Mouse (Mus musculus): ENCODE measurements around the gene Abl1.

Gene Abl1

DNA sequence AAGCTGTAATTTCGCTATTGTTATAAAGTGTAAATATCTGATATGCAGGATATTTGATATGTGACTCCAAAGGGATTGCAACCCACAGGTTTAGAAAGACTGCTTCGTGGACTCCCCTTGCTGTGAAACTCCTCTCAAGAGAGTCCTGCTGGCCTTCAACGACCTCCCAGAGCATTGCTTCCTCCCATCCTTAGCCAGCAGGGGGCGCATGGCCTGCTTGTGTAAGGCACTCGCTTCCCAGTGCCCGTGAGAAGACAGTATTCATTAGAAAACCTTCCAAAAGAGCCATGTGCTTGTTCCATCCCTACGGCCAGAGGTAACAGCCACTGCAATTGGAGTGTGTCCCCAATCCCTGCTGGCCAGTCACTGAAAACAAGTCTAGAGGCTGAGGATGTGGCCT lies 98.9 kb downstream of the Abl1 start:
- peak; percentile 91 for DNase-seq (ENCODE audit: low read depth)

DNA sequence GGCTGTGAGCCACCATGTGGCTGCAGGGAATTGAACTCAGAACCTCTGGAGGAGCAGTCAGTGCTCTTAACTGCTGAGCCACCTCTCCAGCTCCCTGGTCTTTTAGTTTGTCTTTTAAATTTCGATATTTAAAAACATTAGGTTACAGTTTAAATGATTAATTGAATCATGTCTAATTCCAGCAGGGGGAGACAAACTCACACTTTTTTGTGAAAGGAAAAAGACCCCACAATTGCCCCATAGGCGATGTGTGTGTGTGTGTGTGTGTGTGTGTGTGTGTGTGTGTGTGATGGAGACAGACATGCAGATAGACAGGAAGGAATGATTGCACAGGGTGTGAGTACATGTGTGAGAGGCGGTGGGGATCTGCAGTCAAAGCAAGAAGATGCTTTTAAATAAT lies 100.1 kb downstream of the Abl1 start:
- peak; percentile 58 for DNase-seq (ENCODE audit: low read depth)

DNA sequence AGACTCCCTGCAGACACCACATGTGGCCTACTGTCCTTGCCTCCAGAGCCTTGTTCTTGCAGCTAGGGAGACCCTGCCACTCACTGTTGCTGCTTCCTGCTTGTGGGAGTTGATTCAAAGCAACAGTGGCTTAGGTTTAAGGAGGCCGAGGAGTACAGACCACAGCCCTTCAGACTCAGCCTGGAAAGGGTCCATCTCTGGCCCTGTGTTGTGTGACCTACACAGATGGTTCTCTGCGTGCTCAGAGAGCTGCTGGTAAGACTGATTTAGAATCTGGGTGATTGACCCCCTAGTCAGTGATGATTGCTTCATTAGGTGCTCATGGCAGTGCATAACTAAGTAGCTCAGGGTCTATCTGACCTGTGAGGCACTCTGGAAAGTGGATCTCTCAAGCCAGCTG lies 101.0 kb downstream of the Abl1 start:
- DNase-seq (ENCODE audit: low read depth), result no peak

DNA sequence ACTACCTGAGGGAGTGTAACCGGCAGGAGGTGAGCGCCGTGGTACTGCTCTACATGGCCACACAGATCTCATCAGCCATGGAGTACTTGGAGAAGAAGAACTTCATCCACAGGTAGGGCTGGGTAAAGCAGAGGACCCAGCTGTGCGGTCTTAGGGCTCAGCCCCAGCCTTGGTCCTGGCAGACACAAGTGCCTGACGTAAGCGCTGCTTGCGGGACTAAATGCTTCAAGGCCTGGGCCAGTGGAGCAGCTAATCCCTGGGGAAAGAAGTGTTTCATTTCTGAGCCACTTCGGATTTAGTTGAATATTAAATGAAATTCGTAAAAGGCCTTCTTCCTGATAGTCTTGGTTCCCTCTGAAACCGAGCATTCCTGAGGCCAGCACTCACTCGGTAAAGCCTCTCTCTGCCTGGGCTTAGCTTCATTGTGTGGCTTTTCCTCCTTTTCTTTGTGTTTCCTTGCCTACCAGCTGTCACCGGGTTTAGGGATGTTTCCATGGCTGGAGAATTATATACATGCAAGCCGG lies 102.6 kb downstream of the Abl1 start:
- DNase-seq (ENCODE audit: low read depth), result no peak

DNA sequence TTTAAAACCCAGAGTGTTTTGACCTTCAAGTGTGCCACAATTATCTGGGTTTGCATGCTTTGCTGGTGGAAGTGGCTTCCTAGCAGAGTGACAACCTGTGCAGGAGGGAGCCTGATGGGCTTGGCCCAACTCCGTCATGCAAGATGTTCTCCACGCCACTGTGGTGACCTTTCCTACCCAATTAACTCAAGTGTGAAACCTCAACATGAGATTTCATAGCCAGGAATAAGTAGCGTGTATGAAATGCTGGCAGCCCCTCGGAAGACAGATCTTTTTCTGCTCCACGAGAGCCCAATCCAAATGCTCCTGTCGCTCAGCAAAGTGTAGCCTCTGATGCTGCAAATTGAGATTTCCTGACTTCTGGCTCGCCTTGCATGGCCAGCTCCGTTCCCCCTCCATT lies 103.1 kb downstream of the Abl1 start:
- DNase-seq (ENCODE audit: low read depth), result no peak

DNA sequence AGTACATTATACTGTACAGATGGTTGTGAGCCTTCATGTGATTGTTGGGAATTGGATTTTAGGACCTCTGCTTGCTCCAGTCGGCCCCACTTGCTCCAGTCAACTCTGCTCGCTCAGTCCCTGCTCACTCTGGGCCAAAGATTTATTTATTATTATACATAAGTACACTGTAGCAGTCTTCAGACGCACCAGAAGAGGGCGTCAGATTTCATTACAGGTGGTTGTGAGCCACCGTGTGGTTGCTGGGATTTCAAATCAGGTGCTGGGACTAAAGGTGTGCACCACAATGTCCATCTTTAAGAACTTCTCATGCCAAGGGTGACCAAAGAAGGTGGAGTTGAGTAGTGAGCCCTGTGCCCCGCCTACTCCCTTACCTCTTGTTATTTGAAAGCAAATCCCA lies 104.4 kb downstream of the Abl1 start:
- no peak for DNase-seq (ENCODE audit: low read depth)

DNA sequence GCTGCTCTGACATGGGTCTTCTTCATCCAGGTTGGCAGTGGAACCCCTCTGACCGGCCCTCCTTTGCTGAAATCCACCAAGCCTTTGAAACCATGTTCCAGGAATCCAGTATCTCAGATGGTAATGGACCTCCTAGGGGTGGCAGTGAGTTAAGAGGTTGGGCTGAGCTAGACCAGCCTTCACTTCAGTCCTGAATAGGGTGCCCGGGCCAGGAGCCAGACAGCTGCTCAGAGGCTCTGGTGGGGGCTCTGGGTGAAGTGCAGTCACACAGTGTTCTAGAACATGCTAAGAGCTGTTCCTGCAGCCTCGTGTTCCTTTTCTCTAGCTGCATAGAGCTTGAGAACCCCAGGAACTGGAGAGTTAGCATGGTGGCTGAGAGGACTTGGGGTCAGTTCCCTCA lies 108.8 kb downstream of the Abl1 start:
- no peak for DNase-seq (ENCODE audit: low read depth)

DNA sequence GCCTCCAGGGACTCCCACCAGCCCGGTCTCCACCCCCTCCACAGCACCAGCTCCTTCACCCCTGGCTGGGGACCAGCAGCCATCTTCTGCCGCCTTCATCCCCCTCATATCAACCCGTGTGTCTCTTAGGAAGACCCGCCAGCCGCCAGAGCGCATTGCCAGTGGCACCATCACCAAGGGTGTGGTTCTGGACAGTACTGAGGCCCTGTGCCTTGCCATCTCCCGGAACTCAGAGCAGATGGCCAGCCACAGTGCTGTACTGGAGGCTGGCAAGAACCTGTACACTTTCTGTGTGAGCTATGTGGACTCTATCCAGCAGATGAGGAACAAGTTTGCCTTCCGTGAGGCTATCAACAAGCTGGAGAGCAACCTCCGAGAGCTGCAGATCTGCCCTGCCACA lies 113.2 kb downstream of the Abl1 start:
- no peak for DNase-seq (ENCODE audit: low read depth)

DNA sequence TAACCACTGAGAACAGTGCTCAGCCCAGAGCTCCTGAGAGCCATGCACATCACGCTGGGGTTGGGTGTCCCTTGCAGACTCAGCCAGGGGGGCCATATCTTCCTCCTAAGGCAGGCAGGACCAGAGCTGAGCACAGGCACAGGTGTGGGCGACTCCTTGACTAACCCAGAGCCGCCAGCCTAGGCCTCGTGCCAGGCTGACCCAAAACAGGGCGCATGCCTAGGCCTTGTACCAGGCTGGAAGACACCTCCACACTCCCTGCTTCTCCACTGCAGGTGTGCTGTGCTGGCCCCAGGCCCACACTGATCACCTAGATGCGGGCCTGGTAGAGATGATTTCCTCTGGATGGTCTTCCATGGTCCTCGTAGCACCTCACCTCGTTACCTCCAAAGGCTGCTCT lies 114.6 kb downstream of the Abl1 start:
- DNase-seq (ENCODE audit: low read depth), result no peak

DNA sequence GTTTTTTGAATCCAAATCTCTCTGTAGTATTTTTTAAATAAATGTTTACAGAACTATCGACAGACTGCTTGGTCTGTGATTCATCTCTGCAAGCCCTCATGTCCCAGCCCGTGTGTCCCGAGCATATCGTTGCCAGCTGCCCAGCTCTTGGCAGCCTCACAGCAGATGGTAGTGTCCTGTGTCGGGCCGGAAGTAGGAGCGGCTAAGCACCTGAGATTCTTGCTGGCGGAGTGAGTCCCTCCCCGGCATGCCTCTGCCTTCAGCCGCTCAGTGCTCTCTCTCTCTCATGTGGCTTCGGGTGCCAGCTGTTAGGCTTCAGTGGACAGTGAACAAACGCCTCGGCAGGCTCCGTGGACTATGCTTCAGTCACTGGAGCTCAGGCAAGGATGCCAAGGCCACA lies 115.3 kb downstream of the Abl1 start:
- DNase-seq (ENCODE audit: low read depth), result no peak

DNA sequence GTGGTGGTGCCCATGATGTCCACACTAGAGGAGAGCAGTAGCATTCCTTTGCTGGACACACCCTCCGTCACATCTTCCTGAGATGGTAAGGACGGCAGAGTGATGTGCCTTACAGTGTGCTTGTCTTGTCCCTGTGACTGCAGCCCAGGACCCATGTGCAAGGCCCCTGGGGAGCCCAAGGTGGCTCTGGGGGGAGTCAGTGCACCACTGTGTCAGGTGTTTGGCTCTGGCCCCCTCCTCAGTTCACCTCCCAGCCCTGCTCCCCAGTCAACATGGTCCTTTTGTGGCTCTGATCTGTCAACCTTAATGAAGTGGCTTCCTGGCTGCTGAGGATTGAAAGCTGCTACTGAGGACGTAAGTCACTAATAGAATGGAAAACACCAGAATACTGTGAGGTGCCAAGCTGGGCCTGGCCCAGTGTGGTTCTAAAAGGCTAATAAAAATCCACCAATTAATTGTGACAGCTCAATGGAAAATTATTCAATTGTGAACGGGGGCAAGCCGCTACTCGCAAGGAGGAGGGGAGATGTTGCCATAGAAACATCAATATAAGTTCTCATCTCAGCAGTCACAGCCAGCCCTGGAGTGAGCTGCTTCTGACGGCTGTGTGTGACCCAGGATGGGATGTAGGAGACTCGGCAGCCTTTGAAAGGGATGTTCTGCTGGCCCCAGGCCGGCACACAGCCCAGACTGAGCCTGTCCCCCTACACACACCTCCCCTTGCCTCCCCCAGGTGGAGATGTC lies 118.6 kb downstream of the Abl1 start:
- no peak for DNase-seq (ENCODE audit: low read depth)

DNA sequence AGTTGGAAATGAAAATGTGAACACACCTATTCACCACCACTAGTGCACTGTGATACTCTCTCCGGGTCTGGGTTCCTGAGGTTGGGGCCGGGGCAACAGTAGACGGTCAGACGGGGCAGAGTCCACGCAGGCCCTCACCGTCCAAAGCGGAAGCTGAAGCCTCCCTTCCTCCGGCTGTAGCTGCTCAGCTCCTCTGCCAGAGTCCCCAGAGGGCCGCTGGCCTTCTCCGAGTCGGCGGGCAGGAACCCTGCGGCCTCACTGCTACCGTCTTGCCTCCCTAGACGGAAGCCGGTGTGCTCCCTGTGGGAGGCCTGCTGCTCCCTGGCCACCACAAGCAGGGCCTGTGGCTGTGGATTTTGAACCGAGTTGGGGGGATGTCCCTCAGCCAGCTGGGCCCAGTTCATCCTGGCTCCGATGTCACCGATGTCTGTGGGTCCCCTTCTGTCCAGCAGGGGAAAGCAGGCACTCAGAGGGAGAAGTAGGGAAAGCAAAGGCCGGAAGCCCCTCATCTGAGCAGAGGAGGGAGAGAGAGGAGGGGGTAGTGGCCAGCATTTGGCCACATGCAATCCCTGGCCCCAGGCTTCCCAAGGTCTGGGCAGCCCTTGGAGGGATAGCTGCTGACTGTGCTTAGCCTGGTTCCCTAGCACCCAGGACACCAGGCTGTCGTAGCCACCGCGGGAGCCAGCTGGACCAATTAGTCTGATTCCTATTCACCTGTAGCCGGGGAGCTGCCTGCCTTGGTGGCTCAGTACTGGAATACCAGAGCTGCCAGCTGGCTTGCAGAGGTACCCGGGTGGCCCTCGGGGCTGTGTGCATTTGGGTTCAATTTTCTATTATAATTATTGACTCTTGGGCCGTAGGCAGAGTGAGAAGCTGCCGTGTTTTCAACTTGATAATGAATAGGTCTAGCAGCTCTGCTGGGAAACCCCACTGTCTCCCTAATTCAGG lies 120.5 kb downstream of the Abl1 start:
- DNase-seq (ENCODE audit: low read depth), result no peak

DNA sequence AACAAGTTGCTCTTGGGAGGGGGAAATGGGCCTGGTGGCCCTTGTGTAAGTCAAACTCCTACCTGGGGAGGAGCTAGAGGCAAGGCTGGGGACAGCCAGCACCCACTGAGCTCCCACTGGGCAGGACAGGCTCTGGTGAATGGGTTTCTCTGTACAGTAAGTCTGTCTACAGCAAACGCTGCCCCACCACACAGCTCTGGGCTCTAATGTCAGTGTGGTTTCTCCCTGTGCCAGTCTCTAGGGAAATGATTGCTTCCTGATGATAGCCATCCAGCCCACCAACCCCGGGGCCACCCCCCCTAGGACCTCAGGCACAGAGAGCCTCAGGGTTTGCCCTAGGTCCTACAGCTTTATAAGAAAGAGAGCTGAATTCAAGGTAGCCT lies 121.2 kb downstream of the Abl1 start:
- DNase-seq (ENCODE audit: low read depth), result no peak

DNA sequence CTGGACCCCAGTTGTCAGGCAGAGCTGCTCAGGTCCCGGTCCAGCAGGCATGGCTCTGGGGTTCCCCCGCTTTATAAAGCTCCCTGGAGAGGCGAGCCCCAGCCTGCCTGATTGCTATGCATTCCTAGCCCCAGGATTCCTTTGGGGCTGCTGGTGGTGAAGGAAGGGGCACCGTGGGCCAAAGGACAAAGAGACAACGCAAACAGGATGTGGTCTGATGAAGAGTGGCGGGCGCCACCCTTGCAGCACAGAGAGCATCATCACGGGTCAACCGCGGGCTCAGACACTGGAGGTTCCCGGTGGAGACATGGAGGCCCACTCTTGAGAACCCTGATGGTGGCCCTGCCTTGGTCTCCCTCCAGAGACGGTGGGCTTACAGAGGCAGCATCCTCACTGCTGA lies 122.3 kb downstream of the Abl1 start, which contains the start of gene Qrfp:
Gene Qrfp, minus strand, starts transcription at position 137 of the 400 bp plus-strand sequence.
- no peak for DNase-seq (ENCODE audit: low read depth)

DNA sequence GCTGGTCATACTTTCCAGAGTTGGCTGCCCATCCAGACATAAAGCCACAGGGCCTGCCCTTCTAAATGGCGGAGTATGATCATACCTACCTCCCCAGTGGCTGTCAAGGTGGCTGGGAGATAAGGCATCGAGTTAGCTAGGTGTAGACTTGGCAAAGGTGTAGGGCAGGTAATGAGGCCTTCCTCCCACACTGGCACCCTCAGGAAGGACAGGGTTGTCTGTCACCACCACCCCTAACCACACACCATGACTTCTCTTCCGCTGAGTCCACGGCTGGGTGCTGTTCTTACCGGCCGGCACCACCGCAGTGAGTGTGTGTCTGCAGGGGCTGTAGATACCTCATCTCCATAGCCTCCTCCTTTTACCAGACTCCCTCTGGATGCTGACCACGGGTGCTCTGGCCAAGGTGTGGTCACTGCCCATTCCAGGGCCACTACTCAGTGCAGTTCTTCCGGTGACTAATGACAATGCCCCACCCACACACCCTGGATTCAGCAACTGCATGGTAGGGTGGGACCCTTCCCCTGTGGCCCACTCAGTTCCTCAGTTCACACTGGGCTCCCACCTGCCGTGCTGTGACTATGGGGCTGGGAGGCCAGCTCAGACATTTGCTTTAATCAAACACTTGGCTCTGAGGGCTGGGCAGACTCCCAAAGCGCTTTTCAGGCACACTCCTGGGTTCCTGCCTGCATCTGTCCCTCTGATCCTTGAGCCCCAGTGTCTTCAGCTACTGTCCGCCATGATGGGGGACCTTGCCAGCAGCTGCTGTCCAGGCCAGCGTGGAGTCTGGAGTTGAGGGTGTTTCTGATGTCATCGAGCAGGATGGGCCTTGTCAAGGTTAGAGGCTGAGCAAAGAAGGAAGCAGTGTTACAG lies 123.1 kb downstream of the Abl1 start:
- DNase-seq (ENCODE audit: low read depth), result peak; percentile 46

DNA sequence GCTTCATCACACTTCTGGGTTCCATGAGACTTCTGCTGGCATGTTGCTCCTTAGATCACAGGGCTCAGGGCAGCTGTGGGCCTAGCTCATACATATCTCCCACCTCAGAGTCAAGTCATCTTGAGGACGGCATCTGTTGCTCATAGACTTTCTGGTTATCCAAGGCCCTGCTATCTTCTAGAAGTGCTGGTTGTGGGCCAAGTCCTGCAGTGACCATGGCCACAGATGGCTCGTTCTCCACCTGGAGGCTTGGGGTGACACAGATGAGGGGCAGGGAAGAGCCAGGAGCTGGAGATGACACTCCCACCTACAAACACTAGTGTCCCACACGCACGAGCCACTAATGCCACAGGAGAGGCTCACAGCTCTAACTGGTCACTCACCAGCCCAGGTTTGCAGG lies 125.5 kb downstream of the Abl1 start:
- DNase-seq (ENCODE audit: low read depth), result no peak

DNA sequence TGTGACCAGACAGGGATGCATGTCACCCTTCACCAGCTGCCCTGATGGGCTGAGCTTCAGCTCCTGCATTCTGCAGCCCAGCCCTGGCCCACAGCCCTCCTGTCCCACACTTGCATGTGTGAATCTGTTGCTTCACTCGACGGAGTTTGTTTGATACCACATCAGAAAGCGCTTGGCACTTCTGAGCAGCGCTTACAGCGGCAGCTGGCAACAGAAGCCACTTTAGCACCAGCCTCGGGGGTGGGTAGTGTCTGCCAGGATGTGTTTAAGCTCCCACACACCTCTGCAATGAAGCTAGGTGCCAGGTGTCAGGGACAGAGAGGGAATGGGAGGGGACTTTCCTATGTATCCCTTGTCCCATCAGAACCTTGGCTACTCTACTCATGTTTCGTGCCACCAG lies 126.5 kb downstream of the Abl1 start:
- no peak for DNase-seq (ENCODE audit: low read depth)

DNA sequence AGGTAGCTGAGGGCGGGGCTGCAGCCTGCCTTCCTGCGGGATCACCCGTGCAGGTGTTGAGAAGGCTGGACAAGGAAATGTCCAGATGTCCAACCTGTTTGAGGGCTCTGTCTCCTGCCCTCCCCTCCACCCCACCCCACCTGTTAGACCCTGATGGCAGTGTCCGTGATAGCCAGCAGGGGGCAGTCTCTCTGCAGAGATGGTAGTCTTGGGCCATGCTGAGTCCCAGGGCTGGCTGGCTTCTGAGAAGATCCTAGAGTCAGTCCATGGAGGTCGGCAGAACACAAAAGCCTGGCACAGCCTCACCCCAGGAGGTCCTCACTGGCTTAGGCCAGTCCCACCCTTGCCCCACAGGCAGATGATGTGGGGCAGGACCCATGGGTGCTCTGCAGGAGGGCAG lies 127.2 kb downstream of the Abl1 start:
- peak; percentile 82 for DNase-seq (ENCODE audit: low read depth)

DNA sequence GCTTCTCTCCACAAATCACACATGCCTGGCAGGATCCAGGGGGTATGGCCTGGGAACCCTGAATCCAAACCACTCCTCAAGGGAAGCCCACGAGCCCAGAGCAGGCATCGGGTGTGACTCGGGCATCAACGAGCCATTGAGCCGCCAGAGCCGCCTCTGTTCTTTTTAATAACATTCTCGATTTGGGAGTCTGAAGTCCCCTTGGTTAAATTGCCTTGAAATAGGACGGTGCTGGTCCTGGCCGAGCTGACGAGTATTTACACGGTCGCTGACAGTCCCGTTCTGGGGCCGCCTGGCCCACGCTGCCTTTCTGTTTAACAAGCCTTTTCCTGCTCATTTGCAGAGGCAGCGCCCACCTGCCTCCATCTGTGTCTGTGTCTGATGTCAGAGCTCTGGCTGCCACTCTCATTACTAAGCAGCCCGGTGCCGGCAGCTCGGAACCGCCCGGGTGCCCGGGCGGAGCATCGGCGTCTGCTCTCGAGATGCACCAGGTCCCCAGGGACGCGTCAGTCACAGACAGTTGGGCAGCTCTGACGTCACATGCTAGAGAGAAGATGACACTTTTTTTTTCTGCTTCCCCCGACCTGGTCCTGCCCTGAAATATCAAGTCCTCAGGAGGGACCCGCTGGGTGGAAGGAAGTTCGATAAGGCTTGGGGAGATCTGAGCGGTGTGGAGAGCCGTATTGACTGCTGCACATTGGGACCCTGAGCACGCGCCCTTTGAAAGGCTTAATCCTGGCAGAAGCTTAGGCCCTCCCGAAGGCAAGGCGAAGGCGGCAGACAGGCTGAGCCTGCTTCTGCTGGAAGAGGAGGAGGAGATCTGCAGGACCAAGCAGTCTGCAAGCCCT lies 134.6 kb downstream of the Abl1 start:
- peak; percentile 13 for DNase-seq (ENCODE audit: low read depth)

DNA sequence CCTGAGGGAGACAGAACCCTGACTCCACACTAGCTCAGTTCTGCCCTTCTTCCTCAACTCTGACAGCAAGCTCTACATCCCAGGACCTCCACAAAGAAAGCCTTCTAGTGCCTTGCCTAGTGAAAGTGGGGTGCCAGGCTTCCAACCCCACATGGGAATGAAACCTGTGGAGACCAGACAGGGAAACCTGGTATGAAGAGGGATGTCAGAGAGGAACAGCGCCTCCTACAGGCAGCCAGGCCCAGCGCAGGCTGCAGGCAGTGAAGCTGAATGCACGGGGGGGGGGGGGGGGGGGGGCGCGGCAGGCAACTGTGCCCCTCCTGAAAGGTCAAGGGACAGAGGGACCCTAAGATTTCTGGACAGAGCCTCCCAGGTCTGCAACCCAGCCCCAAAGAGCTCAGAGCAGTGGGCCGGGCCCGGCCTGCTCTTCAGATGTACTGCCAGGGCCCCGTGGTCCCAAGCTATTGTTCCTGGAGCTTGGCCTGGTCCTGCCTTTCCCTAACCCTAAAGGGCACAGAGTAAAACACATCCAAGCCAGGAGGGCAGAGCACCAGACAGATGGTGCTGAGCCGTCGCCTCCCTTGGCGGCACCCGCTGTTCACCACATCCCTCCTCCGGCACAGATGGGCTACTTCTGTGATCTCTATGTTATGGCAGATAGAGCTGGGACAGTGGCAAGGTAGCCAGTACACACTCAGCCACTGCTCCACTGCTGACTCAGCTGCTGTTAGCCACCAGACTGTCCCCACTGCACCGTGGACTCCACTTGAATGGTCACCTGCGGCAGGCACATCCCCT lies 136.0 kb downstream of the Abl1 start:
- DNase-seq (ENCODE audit: low read depth), result peak; percentile 51
